In the genomic region with DNA sequence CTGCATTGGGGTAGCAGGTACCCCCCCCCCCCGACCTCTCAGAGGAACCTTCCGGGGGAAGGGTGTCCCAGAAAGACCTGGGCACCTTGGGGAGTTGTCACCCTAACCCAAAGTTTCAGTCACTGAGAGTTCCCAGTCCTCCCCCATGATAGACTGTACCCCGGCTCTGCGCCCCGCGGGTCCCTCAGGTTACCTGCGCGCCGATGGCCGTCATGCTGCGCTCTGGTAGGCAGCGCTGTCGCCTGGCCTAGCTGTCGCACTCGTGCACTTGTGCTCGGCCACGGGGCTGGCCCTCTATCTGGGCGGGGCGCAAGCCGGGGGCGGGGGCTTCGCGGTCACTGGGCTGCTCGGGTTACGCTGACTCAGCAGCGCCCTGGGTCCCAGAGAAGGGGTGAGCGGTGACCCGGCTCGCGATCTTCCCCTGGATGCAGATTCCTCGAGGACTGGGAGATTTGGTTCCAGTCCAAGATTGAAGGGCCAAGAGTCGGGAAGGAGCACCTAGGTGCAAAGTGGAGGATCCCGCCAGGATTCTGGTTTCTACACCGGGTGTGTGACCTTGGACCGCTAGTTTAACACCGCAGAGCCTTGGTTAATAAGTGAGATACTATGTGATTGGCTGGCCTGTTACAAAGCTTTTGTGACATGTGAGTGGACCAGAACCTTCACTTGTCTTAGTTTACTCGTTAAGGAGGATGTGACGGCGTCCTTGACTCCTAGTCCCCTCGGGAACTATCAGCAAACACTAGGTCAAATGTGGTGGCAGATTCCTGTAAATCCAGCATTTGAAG, we compare ENCODE assay signal across 8 mouse cellular contexts. TPM values are rescaled to one million over a fixed set of nuclear protein-coding genes. Genes with fewer than 3 reads are reported as not detected.
DNase-seq lines count a peak whose midpoint lies in the region; ATAC-seq and TF ChIP-seq lines count a peak whose summit lies in the region.

A gene (minus strand): TSS at position 556 of the 788 bp plus-strand sequence.

- H3K27ac ChIP-seq in bone marrow, adult 2 months (ENCODE audit: control insufficient read depth, insufficient read depth, low read depth, low read length, poor library complexity) = 0 out of 2 replicates have a peak within 1 kb of the TSS, but pooled peaks have one; percentile 22
- no peak within 1 kb of the TSS for H3K27ac ChIP-seq in forebrain, embryonic 13.5 days

- peak within 1 kb of the TSS; percentile 45 for H3K9ac ChIP-seq in forebrain, embryonic 13.5 days

- intact Hi-C loops in heart, postnatal 25 days (cut with DNase I) = no loop called here

- no peak within 1 kb of the TSS for H3K4me3 ChIP-seq in bone marrow, adult 2 months (replicated peaks; ENCODE audit: control insufficient read depth, low read depth, low read length)
- H3K4me3 ChIP-seq in forebrain, embryonic 13.5 days = peak within 1 kb of the TSS; percentile 36

- H3K4me2 ChIP-seq in forebrain, embryonic 13.5 days = peak within 1 kb of the TSS; percentile 78

- WGBS in bone marrow, adult 2 months = 4% methylated on average over 40 of the region's 40 CpGs
- 2% methylated on average over 38 of the region's 40 CpGs for WGBS in forebrain, embryonic 13.5 days
- 6% methylated on average over 40 of the region's 40 CpGs for WGBS in large intestine, adult 2 months

- TF ChIP-seq CTCF in bone marrow, adult 2 months (IDR thresholded peaks at IDR 0.05; ENCODE audit: control insufficient read depth, insufficient read depth, low read length) = no peak

- DNase-seq in layer of hippocampus, postnatal 14 days (ENCODE audit: low spot score in 2 of 2) = peak; percentile 25 to 33
- DNase-seq in layer of hippocampus, adult 9-10 months (ENCODE audit: low spot score) = no peak
- peak; percentile 57 for DNase-seq in heart, postnatal 25 days (ENCODE audit: low spot score)
- DNase-seq in large intestine, adult 2 months (ENCODE audit: low read depth, low spot score) = no peak
- DNase-seq in spleen, postnatal 36 days (ENCODE audit: low spot score in 2 of 2) = peak; percentile 27 to 30

- H3K36me3 ChIP-seq in forebrain, embryonic 13.5 days (ENCODE audit: poor library complexity, severe bottlenecking) = no peaks in the 10 kb centered on the region

- no peaks in the 10 kb centered on the region for H3K9me3 ChIP-seq in forebrain, embryonic 13.5 days (replicated peaks)

- ATAC-seq in forebrain, embryonic 13.5 days = peak; percentile 72
- ATAC-seq in megakaryocyte-erythroid progenitor cell, adult 5-6 weeks (replicated peaks; ENCODE audit: low FRiP score, low TSS enrichment, poor library complexity, severe bottlenecking) = peak; percentile 68

- H3K27me3 ChIP-seq in forebrain, embryonic 13.5 days = peaks cover 41% of the 10 kb centered on the region

- peaks cover 2% of the 10 kb centered on the region; the same call in 1 of the 2 replicates for H3K4me1 ChIP-seq in bone marrow, adult 2 months (ENCODE audit: control insufficient read depth, insufficient read depth, low read length)
- peaks cover 28% of the 10 kb centered on the region for H3K4me1 ChIP-seq in forebrain, embryonic 13.5 days

- no peak; the same call in 1 of the 2 replicates for TF ChIP-seq POLR2A in bone marrow, adult 2 months (IDR thresholded peaks at IDR 0.05; ENCODE audit: borderline replicate concordance, control insufficient read depth, low read depth, low read length)

RNA-seq across cellular contexts. Expression of the gene that starts here (rescaled TPM):
- 1 to 10 TPM in 1 of 2 experiments, under 1 TPM in 1; 0.69 to 2.1 TPM for total RNA-seq in layer of hippocampus, postnatal 14 days (2021)
- polyA plus RNA-seq in bone marrow, adult 2 months (2011; ENCODE audit: insufficient read depth, insufficient read length, low replicate concordance, missing spikeins) = 2.0 and 5.8 TPM in 2 replicates
- 4.0 and 4.3 TPM in 2 replicates for polyA plus RNA-seq in forebrain, embryonic 13.5 days (2015; fragmentation: Nextera tagmentation; extraction: Ambion mirVana)
- 1 to 10 TPM; 5.1 to 6.9 TPM for total RNA-seq in heart, postnatal 25 days (2021)
- polyA plus RNA-seq in large intestine, adult 2 months (2012; rRNA removed) = 73.0 and 108 TPM in 2 replicates
- not detected in 2 replicates for total RNA-seq in megakaryocyte-erythroid progenitor cell, adult 5-6 weeks (2014; fragmentation: Nextera tagmentation)
- total RNA-seq in megakaryocyte-erythroid progenitor cell, adult 5-6 weeks (2017) = not detected in 2 replicates

Comparison
In these comparisons a context has a peak if more than half of its experiments do, and no peak if none do; other contexts are left out.
1. RNA of the gene that starts here (polyA plus RNA-seq): 73.0 to 108 TPM in large intestine, adult 2 months; 2.0 to 5.8 TPM in bone marrow, adult 2 months and 4.0 to 4.3 TPM in forebrain, embryonic 13.5 days; every median in the first group is over 10 times any median in the second.
2. DNase-seq: peak in layer of hippocampus, postnatal 14 days (2 of 2), heart, postnatal 25 days (single experiment) and spleen, postnatal 36 days (2 of 2); none in layer of hippocampus, adult 9-10 months (single experiment) and large intestine, adult 2 months (single experiment).
3. Peak in ATAC-seq in megakaryocyte-erythroid progenitor cell, adult 5-6 weeks; RNA of the gene not detected or under 1 TPM.